Mouse (Mus musculus) right cerebral cortex, postnatal 36 days (tissue): ENCODE measurements around the gene Tmem171.

Source experiments
- DNase-seq, 2 experiments: peaks; one replicate each; pipeline ENCODE4 v3.0.0; 2022; ENCODE audit warnings: low spot score in 2 of 2, mixed read lengths in 1 of 2

The Tmem171 gene

DNA sequence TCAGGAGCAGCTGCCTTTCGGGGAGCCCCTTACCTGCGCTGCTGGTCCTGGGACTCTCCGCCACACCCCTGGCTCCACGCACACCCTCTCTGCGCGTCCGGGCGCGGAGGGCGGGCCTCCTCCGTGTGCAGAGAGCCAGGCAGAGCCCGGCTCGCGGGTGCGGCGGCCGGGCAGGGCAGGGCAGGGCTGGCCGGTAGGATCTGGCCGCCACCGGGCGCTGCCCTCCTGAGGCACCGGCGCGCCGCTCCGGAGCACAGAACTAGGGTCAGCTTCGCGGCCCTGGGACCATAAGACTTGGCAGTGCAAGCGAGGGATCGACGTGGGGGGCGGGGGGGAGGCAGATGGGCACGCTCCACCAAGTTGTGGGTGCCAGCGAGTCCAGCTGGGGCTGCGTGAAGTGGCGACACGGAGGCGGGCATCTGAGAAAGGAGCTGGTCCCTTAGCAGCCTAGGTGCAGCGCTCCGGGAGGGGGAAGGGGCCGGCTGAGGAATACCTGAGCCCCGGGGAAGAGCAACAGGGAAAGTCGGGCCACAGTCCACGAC, at the start of gene Tmem171:
Tmem171 (minus strand) TSS at position 62 of the 542 bp plus-strand sequence.
- DNase-seq: no peak

DNA sequence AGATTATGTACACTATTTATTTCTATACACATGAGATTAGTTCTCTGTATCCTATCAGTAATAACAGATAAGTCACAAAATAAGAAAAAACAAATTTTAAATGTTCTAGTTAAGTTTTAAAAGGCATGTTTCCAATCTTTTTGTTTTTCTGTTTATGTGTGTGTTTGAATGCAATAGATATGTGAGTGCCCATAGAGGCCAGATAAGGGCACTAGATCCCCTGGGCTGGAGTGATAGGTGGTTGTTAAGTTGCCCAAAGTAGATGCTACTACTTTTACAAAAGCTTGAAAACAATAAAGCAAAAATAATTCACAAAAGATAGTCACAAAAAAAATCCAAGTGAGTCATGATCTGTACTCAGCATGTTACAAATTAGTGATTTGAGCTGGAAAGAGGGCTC, 49.2 kb upstream of the Tmem171 start:
- DNase-seq: no peak

DNA sequence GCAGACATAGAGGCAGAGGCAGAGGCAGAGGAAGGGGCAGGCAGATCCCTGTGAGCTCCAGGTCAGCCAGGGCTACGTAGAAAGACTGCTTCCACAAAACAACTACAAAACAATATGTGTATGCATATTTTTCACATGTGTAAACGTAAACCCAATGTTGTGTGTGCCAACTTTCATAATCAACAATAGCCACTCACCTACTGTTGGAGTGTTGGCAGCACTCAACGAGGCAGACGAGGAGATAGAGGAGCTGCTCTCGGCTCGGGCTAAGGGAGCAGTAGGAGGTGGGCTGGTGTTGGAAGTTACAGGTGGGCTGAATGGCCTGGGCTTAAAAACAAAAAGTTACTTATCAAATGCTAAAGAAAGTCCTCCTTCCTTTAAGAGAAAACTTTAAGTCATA, 48.6 kb upstream of the Tmem171 start:
- no peak for DNase-seq

DNA sequence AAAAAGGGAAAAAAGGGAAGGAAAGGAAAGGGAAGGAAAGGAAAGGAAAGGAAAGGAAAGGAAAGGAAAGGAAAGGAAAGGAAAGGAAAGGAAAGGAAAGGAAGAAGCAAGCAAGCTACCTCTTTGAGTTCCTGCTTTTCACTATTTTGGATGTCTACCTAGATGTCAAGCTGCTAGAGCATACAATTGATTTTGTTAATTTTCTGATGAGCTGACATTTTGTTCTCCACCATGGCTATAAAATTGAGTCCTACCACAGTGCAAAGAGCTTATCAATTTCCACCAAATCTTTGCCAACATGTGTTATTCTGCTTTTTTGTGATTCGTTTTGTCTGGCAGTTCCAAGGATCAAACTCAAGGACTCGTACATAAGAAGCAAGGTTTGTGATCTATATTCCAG, 43.6 kb upstream of the Tmem171 start:
- DNase-seq: no peak

DNA sequence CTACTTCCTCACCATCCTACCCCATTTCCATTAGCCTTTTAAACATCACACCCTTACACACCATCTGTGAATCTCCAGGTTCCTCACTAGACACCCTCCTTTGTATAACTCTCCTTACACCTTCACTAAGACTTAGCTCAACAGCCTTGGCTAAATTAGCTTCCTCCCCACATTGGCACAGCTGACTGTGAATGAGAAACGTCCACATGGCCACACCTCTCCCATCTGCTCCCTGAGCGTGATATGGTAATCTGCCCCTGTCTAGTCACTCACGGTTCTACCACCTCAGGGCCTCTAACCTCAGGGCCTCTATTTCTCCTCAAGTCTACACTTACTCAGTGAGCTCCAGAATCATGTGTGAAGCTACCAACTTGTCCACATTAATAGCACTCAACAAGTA, 38.7 kb upstream of the Tmem171 start:
- no peak for DNase-seq

DNA sequence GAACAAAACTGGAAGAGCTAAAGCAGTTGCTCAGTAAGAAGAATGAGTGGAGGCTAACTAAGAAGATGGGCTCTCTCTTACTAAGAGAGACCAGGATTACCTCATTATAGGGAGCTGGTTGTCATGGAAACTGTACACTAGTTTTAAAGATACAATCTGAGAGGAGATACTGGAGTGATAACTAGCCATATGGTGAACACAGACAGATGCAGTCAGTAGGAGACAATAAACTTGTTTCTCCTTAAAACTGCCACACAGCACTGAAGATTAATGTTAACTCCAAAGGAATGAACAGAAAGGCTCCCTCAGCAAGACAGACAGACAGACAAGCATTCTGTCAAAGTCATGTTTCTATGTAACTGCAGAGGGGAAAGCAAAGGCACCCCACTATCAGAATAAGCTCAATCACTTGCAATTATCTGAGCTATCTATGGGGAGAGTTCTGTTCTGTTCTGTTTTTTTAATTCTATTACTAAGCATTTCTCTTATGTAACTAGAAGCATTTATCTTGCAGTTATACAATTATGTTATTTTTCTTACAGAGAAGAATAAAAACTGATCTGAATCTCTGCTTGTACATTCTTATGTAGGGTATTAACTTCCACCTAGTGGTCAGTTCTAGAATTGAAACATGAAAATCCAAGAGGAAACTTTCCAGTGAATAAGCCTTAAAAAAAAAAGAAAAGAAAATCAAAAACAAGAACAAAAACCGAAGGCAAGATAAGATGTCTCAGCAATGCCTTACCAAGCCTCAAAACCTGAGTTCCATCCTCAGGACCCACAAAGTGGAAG, 34.8 kb upstream of the Tmem171 start:
- no peak for DNase-seq

DNA sequence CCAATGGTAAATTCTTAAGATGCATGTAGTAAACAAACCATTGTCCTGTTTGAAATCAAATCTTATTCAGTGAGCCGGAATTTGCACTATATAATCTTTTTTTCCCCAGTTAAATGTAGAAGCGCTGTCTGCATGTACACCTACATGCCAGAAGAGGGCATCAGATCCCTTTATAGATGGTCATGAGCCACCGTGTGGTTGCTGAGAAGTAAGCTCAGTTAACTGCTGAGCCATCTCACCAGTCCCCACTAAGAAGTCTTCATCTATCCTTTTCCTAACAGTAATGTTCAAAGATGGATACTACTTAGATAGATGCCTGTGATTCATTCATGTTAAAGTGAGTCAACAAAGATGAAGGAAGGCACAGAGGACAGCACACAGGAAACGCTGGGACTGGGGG, 31.9 kb upstream of the Tmem171 start:
- DNase-seq: no peak

DNA sequence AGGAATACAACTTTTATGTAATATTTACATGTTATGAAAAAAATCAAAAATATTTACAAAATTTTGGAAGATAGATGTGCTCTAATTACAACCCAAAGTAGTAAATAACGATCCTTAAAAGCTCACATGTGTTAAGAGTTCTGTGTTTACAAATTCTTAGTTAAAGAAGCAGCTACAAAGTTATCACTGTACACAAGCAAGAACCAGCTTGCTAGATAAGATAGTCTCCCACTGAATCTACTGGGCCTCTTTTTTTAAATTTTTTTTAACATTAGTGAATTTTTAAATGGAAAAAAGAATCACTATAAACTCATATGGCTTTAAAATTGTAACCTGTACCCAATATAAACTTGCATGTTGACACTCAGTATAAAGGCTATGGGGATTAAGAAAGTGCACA, 28.8 kb upstream of the Tmem171 start:
- DNase-seq: no peak

DNA sequence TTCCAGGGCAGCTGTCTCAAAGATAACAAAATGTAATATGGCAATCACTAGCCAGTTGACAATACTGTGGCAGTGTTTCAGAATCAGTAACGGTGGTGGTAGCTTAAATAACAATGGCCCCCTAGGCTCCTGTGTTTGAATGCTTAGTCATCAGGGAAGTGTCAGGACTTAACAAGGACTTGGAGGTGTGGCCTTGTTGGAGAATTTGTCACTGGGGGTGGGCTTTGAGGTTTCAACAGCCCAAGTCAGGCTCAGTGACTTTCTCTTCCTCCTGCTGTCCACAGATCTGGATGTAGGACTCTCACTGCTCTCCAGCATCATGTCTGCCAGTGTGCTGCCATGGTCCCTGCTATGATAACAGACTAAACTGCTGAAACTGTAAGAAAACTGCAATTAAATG, 27.7 kb upstream of the Tmem171 start:
- DNase-seq: no peak

DNA sequence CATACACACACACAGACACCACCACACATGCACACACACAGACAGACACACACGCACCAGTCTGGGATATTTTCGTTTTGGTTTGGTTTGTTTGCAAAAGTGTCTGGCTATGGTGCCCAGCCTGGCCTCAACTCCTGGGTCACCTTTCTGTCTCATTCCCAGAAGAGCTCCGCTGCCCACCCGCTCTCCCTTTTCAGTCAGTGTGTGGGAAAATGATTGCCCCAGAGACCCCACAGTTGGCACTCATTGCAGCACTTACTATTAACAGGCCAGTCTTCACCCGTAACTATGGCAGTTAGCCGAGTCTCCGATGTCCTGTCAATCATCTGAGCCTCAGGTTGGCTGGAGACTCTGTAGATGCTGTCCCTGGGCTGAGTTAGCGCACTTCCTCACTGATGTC, 21.5 kb upstream of the Tmem171 start:
- DNase-seq: no peak

DNA sequence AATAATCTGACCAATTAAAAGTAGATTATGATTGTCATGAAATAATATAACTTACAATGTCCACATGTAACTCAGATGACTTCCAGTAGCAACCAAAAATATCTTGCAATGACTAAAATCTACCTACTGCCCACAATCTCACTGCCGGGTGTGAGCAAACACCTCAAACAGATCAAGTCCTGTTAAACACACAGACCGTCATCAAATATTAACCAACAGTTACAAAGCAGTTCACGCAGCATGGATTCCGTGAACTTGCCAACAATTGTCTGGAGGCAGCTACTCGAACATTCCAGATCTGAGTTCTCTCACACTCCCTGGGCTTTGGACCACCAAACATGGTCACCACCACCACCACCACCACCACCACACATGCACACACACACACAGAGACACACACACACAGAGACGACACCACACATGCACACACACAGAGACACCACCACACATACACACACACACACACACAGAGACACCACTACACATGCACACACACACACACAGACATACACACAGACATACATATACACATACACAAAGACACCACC, 20.9 kb upstream of the Tmem171 start:
- no peak for DNase-seq

DNA sequence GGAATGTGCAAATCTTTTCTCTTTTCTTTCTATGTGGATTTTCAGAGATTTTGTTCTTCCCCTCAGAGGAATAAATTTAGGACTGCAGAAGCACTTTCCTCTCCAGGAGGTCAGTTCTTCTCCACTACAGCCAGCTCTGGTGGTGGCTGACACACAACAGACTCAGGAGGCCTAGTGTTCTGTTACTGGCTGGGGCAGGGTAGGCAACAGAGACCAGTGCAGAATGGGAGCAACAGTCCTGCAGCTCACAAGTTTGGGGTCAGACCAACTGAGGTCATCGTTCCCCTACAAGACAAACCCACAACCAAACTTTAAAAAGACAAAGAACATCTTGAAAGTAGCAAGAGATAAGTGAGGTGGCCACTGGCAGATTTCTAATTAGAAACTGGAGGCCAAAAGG, 16.0 kb upstream of the Tmem171 start:
- DNase-seq: no peak

DNA sequence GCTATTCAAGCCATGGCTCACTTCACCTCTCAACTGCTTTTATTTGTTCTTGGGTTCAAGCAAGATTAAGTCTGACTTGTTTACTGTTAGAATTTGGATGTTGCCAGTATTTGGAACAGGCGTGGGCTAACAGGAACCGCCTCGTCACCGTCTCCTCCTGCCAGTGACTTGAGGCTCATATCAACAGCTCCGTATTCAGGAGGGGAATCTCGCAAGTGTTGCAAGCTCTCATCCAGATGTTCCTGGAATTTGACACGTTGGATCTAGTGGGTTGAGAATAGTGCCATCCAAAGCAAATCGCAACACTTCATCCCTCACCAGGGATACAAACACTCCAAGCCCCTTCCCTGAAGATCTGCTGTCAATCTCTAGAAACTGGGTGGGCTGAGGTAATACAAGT, 15.6 kb upstream of the Tmem171 start:
- DNase-seq: no peak

DNA sequence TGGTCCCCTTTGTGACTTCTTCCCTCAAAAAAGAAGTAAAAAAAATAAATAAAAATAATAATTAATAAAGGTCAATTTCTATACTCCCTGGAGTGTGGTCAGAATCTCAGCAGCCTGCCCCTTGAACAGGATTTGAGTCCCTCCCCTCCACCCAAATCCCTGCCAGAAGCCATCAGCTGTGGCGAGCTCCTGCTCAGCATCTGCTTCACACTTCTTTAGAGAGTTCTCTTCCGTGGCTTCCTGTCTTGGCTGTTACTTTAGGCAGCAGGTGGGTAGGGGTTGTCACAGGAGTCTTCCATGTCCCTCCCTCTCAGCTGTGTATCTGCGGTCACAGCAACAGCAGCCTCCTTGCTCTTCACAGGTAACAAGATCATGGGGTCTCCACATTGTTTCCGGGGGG, 10.9 kb upstream of the Tmem171 start:
- DNase-seq: no peak

DNA sequence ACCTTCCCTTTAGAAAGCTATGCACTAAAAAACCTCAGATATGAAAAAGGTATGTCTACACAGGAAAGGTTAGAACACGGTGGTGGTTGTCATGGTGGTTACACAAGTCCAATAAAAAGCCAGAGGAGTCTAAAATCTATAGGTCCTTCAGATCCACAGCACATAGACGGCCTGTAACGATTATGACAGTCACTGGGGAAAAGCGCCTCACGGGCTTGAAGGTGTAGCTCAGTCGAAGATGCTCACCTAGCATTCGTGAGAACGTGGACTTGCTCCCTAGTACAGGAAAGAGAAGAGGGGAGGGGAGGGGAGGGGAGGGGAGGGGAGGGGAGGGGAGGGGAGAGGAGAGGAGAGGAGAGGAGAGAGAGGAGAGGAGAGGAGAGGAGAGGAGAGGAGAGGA, 9.2 kb upstream of the Tmem171 start:
- DNase-seq: no peak

DNA sequence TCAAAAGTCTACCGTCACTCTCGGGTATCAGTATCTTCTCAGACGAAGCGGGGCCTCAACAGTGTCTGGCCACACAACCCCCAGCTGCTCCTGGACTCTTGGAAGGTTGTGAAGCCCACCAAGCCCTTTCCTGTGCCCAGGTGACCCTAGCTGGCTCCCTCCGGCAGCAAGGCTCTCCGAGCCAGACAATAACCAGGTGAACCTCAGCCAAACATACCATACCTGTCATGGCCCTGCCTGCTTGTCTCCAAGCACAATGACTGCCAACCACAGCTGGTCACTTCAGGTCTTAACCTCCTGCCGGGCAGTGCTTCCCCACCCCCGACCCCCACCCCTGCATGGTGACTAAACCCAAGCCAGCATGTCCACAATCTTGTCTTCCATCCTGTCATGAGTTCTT, 7.7 kb upstream of the Tmem171 start:
- no peak for DNase-seq

DNA sequence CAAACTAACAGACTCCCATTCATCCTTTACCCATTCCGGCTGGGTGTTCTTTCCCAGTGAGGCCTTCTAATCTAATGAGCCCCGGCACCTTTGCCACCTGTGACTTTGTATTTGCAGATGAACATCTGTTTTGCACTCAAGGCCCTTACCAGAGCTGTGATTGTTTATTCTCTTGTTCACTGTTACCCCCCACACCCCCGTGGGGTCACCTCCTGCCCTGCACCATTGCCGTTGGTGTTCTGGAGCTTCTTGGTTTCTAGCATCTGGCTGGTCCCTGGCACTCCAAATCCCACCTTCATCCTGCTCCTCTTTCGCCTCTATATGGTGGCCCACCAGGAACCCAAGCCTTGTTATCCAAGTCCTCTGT, 6.7 kb upstream of the Tmem171 start:
- DNase-seq: no peak

DNA sequence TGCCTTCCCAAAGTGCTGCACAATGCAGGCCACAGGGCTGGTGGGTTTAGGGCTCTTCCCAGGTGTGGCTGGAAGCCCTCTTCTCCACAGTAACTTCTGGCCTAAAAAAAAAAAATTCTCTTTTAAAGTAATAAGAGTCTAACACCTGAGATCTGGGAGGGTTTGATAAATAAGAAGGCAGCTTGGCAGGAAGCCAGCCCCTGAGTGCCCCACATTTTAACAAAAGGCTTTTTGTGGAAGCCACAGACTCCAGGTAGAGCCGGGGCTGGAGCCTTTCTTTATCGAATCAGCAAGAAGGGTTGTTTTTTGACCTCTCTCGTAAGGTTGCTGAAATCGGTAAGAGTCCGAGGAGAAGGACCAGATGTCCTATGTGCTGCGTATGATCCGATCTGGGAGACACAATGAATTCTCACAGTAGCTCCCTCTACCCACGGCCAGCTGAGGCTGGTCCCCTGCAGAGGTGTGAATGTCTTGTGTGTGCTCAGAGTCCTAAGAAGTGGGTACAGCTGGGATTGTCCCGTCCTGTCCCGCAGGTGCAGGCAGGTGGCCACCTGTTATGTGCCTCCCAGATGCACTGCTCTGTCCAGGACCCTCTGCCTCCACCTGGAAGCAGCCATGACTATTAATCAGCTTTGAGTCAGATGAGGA, 6.2 kb upstream of the Tmem171 start:
- DNase-seq: no peak

DNA sequence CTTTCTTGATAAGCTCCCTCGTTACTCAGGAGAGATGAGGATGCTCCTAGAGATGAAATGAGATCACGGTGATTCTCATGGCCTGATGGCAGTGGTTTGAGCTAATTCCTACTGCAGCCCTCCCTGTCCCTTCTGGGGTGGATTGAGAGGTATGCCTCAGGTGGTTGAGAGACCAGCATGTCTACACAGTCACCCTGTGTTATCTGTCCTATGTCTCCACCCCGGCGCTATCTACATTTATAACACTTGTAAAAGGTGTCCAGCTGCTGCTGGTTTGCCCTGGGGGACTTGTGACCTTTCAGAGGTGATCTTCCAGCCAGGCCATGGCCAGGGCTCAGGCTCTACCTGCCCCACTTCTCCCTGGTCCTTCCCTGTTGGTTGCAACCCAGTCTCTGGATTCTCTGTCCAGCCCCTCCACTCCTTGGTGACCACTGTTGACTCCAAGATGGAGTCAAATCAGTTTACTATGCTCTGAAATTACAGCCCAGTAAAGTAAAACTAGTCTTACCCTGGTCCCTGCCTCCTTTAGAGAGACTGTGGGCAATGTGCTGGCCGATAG, 5.4 kb upstream of the Tmem171 start:
- DNase-seq: no peak

DNA sequence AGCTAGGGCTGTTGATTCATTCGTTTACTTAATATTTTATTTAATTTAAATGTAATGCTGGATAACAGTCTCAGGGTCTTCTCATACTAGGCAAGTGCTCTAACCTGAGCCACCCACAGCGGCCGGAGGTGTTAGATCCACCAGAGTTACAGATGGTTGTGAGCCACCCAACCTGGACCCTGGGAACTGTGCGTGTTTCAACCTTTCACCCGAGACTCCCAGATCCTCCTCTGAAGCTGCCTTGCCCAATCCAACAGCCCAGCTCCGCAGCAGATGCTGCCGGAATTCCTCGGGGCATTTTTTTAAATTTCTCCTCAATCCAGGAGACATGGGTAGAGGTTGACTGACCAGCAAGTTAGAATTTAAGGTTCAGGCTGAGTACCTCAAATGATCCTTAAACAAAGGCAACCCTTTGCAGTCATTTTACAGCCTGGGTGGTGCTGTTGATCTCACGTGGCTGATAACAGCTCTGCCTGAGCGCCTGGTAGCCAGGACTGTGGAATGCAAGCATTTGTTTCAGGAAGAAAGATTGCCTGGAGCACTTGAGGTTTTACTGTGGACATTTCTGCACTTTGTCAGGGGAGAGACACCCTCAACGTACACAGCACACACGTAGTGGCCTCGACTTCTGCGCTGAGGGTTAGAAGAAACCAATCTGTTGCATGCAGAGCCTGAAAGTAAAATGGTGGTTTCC, 4.6 kb upstream of the Tmem171 start:
- DNase-seq: no peak

DNA sequence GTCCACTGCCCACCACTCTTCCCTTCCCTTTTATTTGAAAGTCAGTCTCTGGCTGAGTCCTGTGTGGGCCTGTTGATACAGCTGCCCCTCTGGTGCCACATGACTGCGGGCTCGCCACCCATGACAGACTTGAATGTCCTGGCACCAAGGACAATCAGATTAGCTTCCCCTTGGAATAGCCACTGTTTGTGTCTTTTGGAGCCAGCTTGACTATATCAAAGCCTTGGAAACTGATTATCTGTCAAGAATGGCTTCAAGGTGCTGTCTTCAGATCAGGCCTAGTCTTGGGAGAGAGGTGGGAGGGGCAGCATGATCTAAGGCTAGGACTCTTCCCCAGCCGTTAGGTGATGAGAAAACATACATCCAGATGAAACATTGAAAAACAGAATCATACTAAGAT, 2.1 kb upstream of the Tmem171 start:
- DNase-seq: no peak

DNA sequence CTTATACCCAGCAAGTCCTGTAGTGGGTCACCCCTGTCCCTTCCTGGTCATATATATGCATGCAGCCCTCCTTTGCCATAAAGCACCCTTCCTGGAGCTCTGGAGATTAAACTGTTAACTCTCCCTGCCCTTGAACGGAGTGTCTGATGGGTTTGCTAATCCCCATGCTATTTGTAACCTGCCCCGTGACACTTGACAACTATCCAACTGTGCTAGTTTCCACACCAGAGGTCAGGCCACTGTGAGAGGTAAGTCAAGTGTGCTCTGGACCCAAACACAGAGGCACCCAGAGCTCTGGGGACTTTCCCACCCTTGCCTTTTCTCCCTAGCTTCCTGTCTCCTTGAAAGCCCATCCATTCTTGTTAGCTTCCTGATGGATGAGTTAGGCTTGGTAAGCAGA, 912 bp upstream of the Tmem171 start:
- DNase-seq: no peak
